Mouse (Mus musculus): Measurements from ENCODE around the gene Rnf38.

DNA sequence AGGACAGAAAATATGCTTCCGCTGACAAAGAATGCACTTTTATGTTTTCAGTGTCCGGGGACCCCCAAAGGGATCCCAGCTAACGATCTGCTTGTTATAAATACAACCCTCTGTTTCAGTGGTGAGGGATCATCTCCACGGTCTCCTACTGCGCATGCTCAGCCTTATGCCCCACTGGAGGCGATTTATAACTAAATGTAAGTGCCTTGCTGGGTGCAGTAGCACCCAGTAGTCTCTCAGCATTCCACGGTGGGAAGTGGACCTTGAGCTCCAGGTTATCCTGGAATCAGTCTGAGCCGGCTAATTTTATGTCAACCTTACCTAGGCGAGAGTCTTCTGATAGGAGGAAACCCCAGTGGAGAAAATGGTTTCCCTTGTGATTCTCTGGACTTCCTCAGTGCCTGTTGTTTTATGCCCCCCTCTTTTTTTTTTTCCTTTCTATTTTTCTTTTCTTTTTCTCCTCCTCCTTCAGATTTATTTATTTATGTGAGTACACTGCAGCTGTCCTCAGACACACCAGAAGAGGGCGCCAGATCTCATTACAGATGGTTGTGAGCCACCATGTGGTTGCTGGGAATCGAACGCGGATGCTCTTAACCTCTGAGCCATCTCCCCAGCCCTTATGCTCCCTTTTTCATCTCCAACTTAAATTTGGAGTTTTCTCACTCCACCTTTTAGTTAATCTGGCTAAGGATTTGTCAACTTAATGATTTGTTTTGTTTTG, 148.8 kb downstream of the Rnf38 start:
- TF ChIP-seq CTCF (IDR thresholded peaks at IDR 0.05 in 2 of 3, conservative IDR thresholded peaks at IDR 0.05 in 1 of 3; ENCODE audit: control insufficient read depth in 1 of 3, insufficient read depth in 1 of 3, low read depth in 2 of 3, low read length in 3 of 3, poor library complexity in 1 of 3, severe bottlenecking in 1 of 3), result no peak
- TF ChIP-seq HCFC1 (IDR thresholded peaks at IDR 0.05; ENCODE audit: low read depth, low read length), result no peak
- TF ChIP-seq GATA1 (IDR thresholded peaks at IDR 0.05; ENCODE audit: low read depth, low read length), result no peak
- TF ChIP-seq TAL1 (IDR thresholded peaks at IDR 0.05; ENCODE audit: low read length), result no peak
- TF ChIP-seq POLR2AphosphoS2 (IDR thresholded peaks at IDR 0.05; ENCODE audit: low read length), result no peak
- TF ChIP-seq RCOR1 (IDR thresholded peaks at IDR 0.05; ENCODE audit: low read depth, low read length), result no peak

Data from MEL (cell line).